Mouse (Mus musculus) hindbrain, embryonic 15.5 days (tissue): ENCODE results near the gene Gm29776. TPM values are rescaled to one million over a fixed set of nuclear protein-coding genes. Genes with fewer than 3 reads are reported as not detected.
A peak's percentile ranks its signal among the peaks of the same experiment; 100 is the strongest.

Experiments used
- ATAC-seq: fragments of 200-750 bp; cut with Nextera tagmentation; 2 replicates; pipeline ENCODE4 v1.8.0; 2017; ENCODE audit warnings: low read depth, moderate number of reproducible peaks, moderate TSS enrichment; ENCODE audit not compliant: low FRiP score
- H3K27ac ChIP-seq: fragments of 300-500 bp; sonication (generic); replicated peaks from 2 replicates; pipeline ENCODE4 v1.5.1; 2015; ENCODE audit warnings: mild to moderate bottlenecking, inconsistent platforms
- H3K27me3 ChIP-seq: fragments of 300-500 bp; sonication (generic); 2 replicates; pipeline ENCODE4 v1.6.1; 2015; ENCODE audit warnings: control low read depth, inconsistent platforms
- H3K36me3 ChIP-seq: fragments of 300-500 bp; sonication (generic); 2 replicates; pipeline ENCODE4 v1.6.1; 2015; ENCODE audit warnings: control low read depth, inconsistent platforms
- H3K4me1 ChIP-seq: fragments of 300-500 bp; sonication (generic); replicated peaks from 2 replicates; pipeline ENCODE4 v1.6.1; 2015; ENCODE audit warnings: control low read depth, inconsistent platforms
- H3K4me2 ChIP-seq: fragments of 300-500 bp; sonication (generic); 2 replicates; pipeline ENCODE4 v1.6.1; 2015; ENCODE audit warnings: moderate library complexity, mild to moderate bottlenecking, inconsistent platforms
- H3K4me3 ChIP-seq: fragments of 300-500 bp; sonication (generic); 2 replicates; pipeline ENCODE4 v1.5.1; 2015; ENCODE audit warnings: mild to moderate bottlenecking, inconsistent platforms
- H3K9ac ChIP-seq: fragments of 300-500 bp; sonication (generic); 2 replicates; pipeline ENCODE4 v1.6.1; 2015; ENCODE audit warnings: inconsistent platforms
- H3K9me3 ChIP-seq: fragments of 300-500 bp; sonication (generic); 2 replicates; pipeline ENCODE4 v1.6.1; 2016; ENCODE audit warnings: control low read depth, inconsistent platforms
- WGBS: fragments of 180-500 bp; shearing (Covaris S2); methylation state at CpG from one replicate; pipeline ENCODE4 v1.1.7; 2015; 5-methylcytosine and 5-hydroxymethylcytosine counted together
- polyA plus RNA-seq: library from polyadenylated mRNA; unstranded; fragments of >200 nt; fragmentation: Nextera tagmentation; extraction: Ambion mirVana; gene quantifications from 2 replicates; pipeline ENCODE4 v1.2.1, GENCODE M21; 2015

Gene Gm29776
- 0.28 and 0.30 TPM in 2 replicates for polyA plus RNA-seq

GRCm38 (mm10) chr14:54698733-54699132 is at the start of gene Gm29776:
TSS of gene Gm29776 (minus strand) at chr14:54698833.
- Histone ChIP-seq H3K4me3 (no peak within 1 kb of the TSS), H3K9ac (no peak within 1 kb of the TSS), H3K36me3 (no peaks in the 10 kb centered on the region), H3K4me2 (no peak within 1 kb of the TSS), H3K27ac (no peak within 1 kb of the TSS), H3K4me1 (no peaks in the 10 kb centered on the region), H3K9me3 (no peaks in the 10 kb centered on the region), H3K27me3 (no peaks in the 10 kb centered on the region)
- WGBS = 61% methylated on average over 3 of the region's 4 CpGs
- no peak for ATAC-seq

DNA sequence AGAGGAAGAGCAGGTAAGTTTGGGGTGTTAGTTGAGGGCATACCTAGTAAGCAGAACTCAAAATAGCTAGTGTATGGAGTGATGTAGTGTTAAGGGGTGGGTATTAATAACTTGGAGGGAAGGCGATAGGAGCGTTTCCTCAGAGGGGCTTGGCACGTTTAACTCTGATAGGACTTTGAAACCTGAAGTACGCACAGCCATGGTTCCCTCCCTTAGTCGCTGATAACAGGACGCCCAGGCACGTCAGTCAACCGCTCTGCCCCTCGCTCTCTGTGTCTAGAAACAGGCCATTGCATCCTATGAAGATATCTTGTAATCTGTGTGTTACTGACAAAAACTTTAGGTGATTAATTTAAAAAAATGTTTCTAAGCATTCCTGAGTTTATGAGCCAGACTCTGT is 47.4 kb upstream of the Gm29776 start:
- Histone ChIP-seq H3K4me3 (no peak overlapping the region), H3K36me3 (no peaks in the 10 kb centered on the region), H3K9me3 (no peaks in the 10 kb centered on the region), H3K4me1 (no peaks in the 10 kb centered on the region), H3K9ac (no peak overlapping the region), H3K4me2 (no peak overlapping the region), H3K27ac (no peak overlapping the region), H3K27me3 (no peaks in the 10 kb centered on the region)
- no peak for ATAC-seq
- WGBS = 96% methylated on average over 9 of the region's 9 CpGs

GRCm38 (mm10) chr14:54744473-54744872 is 45.8 kb upstream of the Gm29776 start:
- Histone ChIP-seq H3K4me1 (no peaks in the 10 kb centered on the region), H3K27me3 (no peaks in the 10 kb centered on the region), H3K36me3 (no peaks in the 10 kb centered on the region), H3K4me2 (no peak overlapping the region), H3K9me3 (no peaks in the 10 kb centered on the region), H3K4me3 (no peak overlapping the region), H3K27ac (no peak overlapping the region), H3K9ac (no peak overlapping the region)
- WGBS = 81% methylated on average over 8 of the region's 8 CpGs
- ATAC-seq = no peak

- Histone ChIP-seq H3K4me3 (no peak overlapping the region), H3K4me2 (no peak overlapping the region), H3K9me3 (no peaks in the 10 kb centered on the region), H3K4me1 (peaks cover 4% of the 10 kb centered on the region), H3K36me3 (no peaks in the 10 kb centered on the region), H3K27me3 (no peaks in the 10 kb centered on the region), H3K9ac (no peak overlapping the region), H3K27ac (no peak overlapping the region)
- ATAC-seq = no peak
- 63% methylated on average over 2 of the region's 2 CpGs for WGBS
Measured at GRCm38 (mm10) chr14:54742375-54742774, 43.7 kb upstream of the Gm29776 start.

- no peak overlapping the region for H3K4me3 ChIP-seq
- WGBS = 88% methylated on average over 6 of the region's 6 CpGs
- ATAC-seq = no peak
- H3K4me2 ChIP-seq = no peak overlapping the region
- no peaks in the 10 kb centered on the region for H3K9me3 ChIP-seq
- no peak overlapping the region for H3K9ac ChIP-seq
- peaks cover 10% of the 10 kb centered on the region for H3K4me1 ChIP-seq
- H3K27ac ChIP-seq = no peak overlapping the region
- no peaks in the 10 kb centered on the region for H3K36me3 ChIP-seq
- H3K27me3 ChIP-seq = no peaks in the 10 kb centered on the region
Measured at GRCm38 (mm10) chr14:54741721-54742120, 43.1 kb upstream of the Gm29776 start.

GRCm38 (mm10) chr14:54737634-54738033 is 39.0 kb upstream of the Gm29776 start:
- Histone ChIP-seq H3K4me3 (no peak overlapping the region), H3K4me2 (no peak overlapping the region), H3K27me3 (no peaks in the 10 kb centered on the region), H3K9me3 (no peaks in the 10 kb centered on the region), H3K4me1 (peaks cover 13% of the 10 kb centered on the region), H3K36me3 (no peaks in the 10 kb centered on the region), H3K9ac (no peak overlapping the region), H3K27ac (peak overlapping the region; percentile 28)
- WGBS = 66% methylated on average over 10 of the region's 10 CpGs
- ATAC-seq = no peak

GRCm38 (mm10) chr14:54736555-54737552 is 38.2 kb upstream of the Gm29776 start:
- H3K36me3 ChIP-seq = no peaks in the 10 kb centered on the region
- WGBS = 52% methylated on average over 14 of the region's 14 CpGs
- no peak overlapping the region for H3K4me2 ChIP-seq
- peak; percentile 68; the same call in 1 of the 2 replicates for ATAC-seq
- H3K4me1 ChIP-seq = peaks cover 13% of the 10 kb centered on the region
- no peak overlapping the region for H3K4me3 ChIP-seq
- H3K27ac ChIP-seq = peak overlapping the region; percentile 28
- H3K9ac ChIP-seq = no peak overlapping the region
- H3K9me3 ChIP-seq = no peaks in the 10 kb centered on the region
- H3K27me3 ChIP-seq = no peaks in the 10 kb centered on the region

GRCm38 (mm10) chr14:54735221-54735620 is 36.6 kb upstream of the Gm29776 start:
- no peak for ATAC-seq
- Histone ChIP-seq H3K9ac (no peak overlapping the region), H3K4me3 (no peak overlapping the region), H3K27ac (no peak overlapping the region), H3K4me1 (peaks cover 13% of the 10 kb centered on the region), H3K27me3 (no peaks in the 10 kb centered on the region), H3K4me2 (no peak overlapping the region), H3K36me3 (no peaks in the 10 kb centered on the region), H3K9me3 (no peaks in the 10 kb centered on the region)
- 84% methylated on average over 4 of the region's 4 CpGs for WGBS

GRCm38 (mm10) chr14:54734004-54734403 is 35.4 kb upstream of the Gm29776 start:
- Histone ChIP-seq H3K4me3 (no peak overlapping the region), H3K27me3 (no peaks in the 10 kb centered on the region), H3K9me3 (no peaks in the 10 kb centered on the region), H3K27ac (no peak overlapping the region), H3K4me2 (no peak overlapping the region), H3K9ac (no peak overlapping the region), H3K4me1 (peaks cover 13% of the 10 kb centered on the region), H3K36me3 (no peaks in the 10 kb centered on the region)
- no peak for ATAC-seq
- WGBS = 80% methylated on average over 4 of the region's 4 CpGs

- Histone ChIP-seq H3K9me3 (no peaks in the 10 kb centered on the region), H3K27me3 (no peaks in the 10 kb centered on the region), H3K4me2 (no peak overlapping the region), H3K4me1 (peaks cover 7% of the 10 kb centered on the region), H3K4me3 (no peak overlapping the region), H3K9ac (no peak overlapping the region), H3K36me3 (no peaks in the 10 kb centered on the region), H3K27ac (no peak overlapping the region)
- ATAC-seq = no peak
- whole genome bisulfite sequencing = 93% methylated on average over 8 of the region's 8 CpGs
Measured at GRCm38 (mm10) chr14:54732206-54732605, 33.6 kb upstream of the Gm29776 start.

GRCm38 (mm10) chr14:54730305-54730704 is 31.7 kb upstream of the Gm29776 start:
- no peak overlapping the region for H3K4me2 ChIP-seq
- H3K9ac ChIP-seq = no peak overlapping the region
- no peaks in the 10 kb centered on the region for H3K36me3 ChIP-seq
- no peak overlapping the region for H3K4me3 ChIP-seq
- WGBS = 91% methylated on average over 6 of the region's 6 CpGs
- no peaks in the 10 kb centered on the region for H3K27me3 ChIP-seq
- no peaks in the 10 kb centered on the region for H3K9me3 ChIP-seq
- no peak overlapping the region for H3K27ac ChIP-seq
- no peaks in the 10 kb centered on the region for H3K4me1 ChIP-seq
- ATAC-seq = no peak

DNA sequence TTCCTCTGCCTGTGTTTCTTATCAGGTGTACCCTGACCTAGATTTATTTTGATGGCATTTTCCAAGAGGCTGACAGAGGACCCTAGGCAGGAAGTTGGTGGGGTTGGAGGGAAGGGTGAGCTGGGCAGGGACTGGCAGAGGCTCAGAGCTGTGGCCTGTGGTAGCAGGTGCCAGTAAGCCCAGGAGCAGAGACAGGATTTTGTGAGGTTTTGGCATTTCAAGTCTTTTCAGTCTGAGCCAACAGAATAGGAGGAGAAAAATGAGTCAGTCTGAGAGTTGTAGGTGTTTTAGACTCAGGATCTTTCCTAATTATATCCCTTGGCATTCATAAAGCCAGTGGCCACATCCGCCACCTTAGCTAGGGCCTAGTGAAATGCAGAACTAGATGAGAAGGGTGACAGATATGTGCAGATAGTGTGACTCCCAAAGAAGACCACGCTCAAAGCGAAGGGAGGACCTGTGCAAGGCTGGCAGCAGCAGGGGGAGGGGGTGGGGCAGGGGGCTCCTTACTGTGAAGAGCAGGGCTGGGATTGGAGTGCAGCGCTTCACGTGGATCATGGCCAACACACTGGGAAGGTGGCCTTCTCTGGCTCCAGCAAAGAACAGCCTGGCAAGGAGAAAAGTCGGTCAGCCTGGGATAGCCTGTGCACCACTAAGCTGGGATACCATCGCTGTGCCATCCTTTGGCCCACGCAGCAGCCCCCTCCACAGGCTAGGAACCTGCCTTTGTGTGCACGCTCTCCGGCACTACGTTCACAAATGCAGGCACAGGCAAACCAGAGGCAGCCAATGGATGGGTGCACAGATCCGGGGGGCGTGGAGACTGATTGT is 30.4 kb upstream of the Gm29776 start:
- Histone ChIP-seq H3K9ac (no peak overlapping the region), H3K9me3 (no peaks in the 10 kb centered on the region), H3K4me2 (no peak overlapping the region), H3K36me3 (no peaks in the 10 kb centered on the region), H3K27ac (no peak overlapping the region), H3K27me3 (no peaks in the 10 kb centered on the region), H3K4me1 (no peaks in the 10 kb centered on the region), H3K4me3 (no peak overlapping the region)
- peak; percentile 34; the same call in 1 of the 2 replicates for ATAC-seq
- WGBS = 68% methylated on average over 13 of the region's 13 CpGs
